Mouse (Mus musculus): Measurements from ENCODE around the gene Mucl3. TPM values are rescaled to one million over a fixed set of nuclear protein-coding genes. Genes with fewer than 3 reads are reported as not detected.

Mucl3 gene
- total and polyA plus RNA-seq, 3 experiments: 0.04 to 0.11 TPM; not detected in 1

DNA sequence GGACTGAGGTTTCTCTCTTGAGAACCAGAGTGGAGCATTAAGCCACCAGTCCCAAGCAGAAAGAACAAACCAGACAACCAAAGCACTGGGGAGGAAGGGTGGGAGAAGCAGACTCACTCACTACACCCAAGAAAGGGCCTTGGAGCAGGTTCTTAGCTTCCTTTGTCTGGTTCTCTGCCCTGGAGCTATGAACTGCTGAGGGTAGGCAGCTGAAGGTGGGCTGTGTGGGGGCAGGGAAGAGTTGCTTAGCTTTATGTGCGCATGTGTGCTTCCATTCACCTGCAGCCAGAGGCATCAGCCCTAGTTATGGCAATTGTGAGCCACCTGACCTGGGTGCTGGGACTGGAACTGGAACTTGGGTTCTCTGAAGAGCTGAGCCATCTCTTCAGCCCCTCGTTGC lies 9.6 kb upstream of the Mucl3 start:
- peaks cover 0 to 7% of the 10 kb centered on the region in 2 experiments; a peak in 1 of 4 replicates for H3K27me3 ChIP-seq (ENCODE audit: control insufficient read depth in 1 of 2, insufficient read depth in 2 of 2, low read length in 2 of 2)
- H3K79me2 ChIP-seq (ENCODE audit: control insufficient read depth, insufficient read depth, low read length, poor library complexity): no peaks in the 10 kb centered on the region
- TF ChIP-seq TAL1 (IDR thresholded peaks at IDR 0.05; ENCODE audit: low read length) (no peak), EP300 (IDR thresholded peaks at IDR 0.05; ENCODE audit: low read depth in 1 of 2, low read length in 2 of 2) (no peak), SMC3 (IDR thresholded peaks at IDR 0.05; ENCODE audit: low read depth, low read length) (no peak), TBP (IDR thresholded peaks at IDR 0.05; ENCODE audit: low read depth, low read length) (no peak), MAZ (IDR thresholded peaks at IDR 0.05; ENCODE audit: low read depth, low read length) (no peak), ZC3H11A (IDR thresholded peaks at IDR 0.05; ENCODE audit: low read depth, low read length) (no peak)
- H3K9ac ChIP-seq (ENCODE audit: control insufficient read depth, low read depth, low read length, poor library complexity, severe bottlenecking): no peak overlapping the region
- H3K4me1 ChIP-seq (ENCODE audit: control insufficient read depth in 1 of 2, insufficient read depth in 2 of 2, low read length in 2 of 2): no peaks in the 10 kb centered on the region
- no peak overlapping the region for H3K4me3 ChIP-seq (ENCODE audit: control insufficient read depth in 1 of 2, insufficient read depth in 1 of 2, low read depth in 2 of 2, low read length in 2 of 2)
- H3K27ac ChIP-seq (ENCODE audit: control insufficient read depth, low read depth, low read length): no peak overlapping the region
- no peak for DNase-seq (ENCODE audit: low read depth, low spot score)
- H3K36me3 ChIP-seq (ENCODE audit: control insufficient read depth in 1 of 2, insufficient read depth in 2 of 2, low read length in 2 of 2): no peaks in the 10 kb centered on the region
- no peaks in the 10 kb centered on the region for H3K9me3 ChIP-seq (replicated peaks; ENCODE audit: insufficient read depth, low read length)

DNA sequence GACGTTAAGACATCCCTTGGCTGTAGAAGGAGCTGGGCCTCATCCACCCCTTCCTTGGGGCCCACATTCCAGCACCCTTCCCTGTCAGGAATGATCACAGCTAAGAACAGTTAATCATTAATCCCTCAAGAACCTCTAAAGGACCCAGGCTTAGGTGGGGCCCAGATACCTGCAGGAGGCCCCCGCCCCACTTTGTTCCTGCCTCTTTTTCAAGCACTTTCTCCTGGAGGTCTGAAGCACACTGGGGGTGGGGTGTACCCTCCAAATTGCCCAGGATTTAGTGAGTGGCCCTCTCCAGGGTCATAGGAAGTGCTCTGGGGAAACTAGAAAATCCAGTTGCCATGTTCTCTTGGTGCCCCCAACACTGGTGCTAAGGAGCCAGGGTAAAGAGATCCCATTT lies 5.9 kb upstream of the Mucl3 start:
- H3K27me3 ChIP-seq (ENCODE audit: control insufficient read depth in 1 of 2, insufficient read depth in 2 of 2, low read length in 2 of 2): peaks cover 0 to 8% of the 10 kb centered on the region in 2 experiments; a peak in 3 of 4 replicates
- H3K9ac ChIP-seq (ENCODE audit: control insufficient read depth, low read depth, low read length, poor library complexity, severe bottlenecking): no peak overlapping the region
- no peak for DNase-seq (ENCODE audit: low read depth, low spot score)
- H3K4me3 ChIP-seq (ENCODE audit: control insufficient read depth in 1 of 2, insufficient read depth in 1 of 2, low read depth in 2 of 2, low read length in 2 of 2): no peak overlapping the region
- H3K79me2 ChIP-seq (ENCODE audit: control insufficient read depth, insufficient read depth, low read length, poor library complexity): no peaks in the 10 kb centered on the region
- H3K9me3 ChIP-seq (replicated peaks; ENCODE audit: insufficient read depth, low read length): no peaks in the 10 kb centered on the region
- TF ChIP-seq TBP (IDR thresholded peaks at IDR 0.05; ENCODE audit: low read depth, low read length) (no peak), CHD2 (IDR thresholded peaks at IDR 0.05; ENCODE audit: low read length) (no peak), POLR2AphosphoS5 (IDR thresholded peaks at IDR 0.05; ENCODE audit: borderline replicate concordance, low read depth, low read length) (no peak), TAL1 (IDR thresholded peaks at IDR 0.05; ENCODE audit: low read length) (no peak), SMC3 (IDR thresholded peaks at IDR 0.05; ENCODE audit: low read depth, low read length) (no peak), MAX (IDR thresholded peaks at IDR 0.05; ENCODE audit: low read length) (no peak), ETS1 (IDR thresholded peaks at IDR 0.05; ENCODE audit: low read depth, low read length) (no peak), TCF12 (IDR thresholded peaks at IDR 0.05; ENCODE audit: low read depth, low read length) (no peak), KAT2A (conservative IDR thresholded peaks at IDR 0.05; ENCODE audit: low read depth, low read length) (no peak), RAD21 (IDR thresholded peaks at IDR 0.05; ENCODE audit: low read depth, low read length) (no peak), CHD1 (IDR thresholded peaks at IDR 0.05; ENCODE audit: low read depth, low read length) (no peak), RCOR1 (IDR thresholded peaks at IDR 0.05; ENCODE audit: low read depth, low read length) (no peak), BHLHE40 (IDR thresholded peaks at IDR 0.05; ENCODE audit: borderline replicate concordance, low read depth, low read length) (no peak), ELF1 (IDR thresholded peaks at IDR 0.05; ENCODE audit: low read depth, low read length) (no peak), NRF1 (IDR thresholded peaks at IDR 0.05; ENCODE audit: insufficient read depth, low read depth, low read length, poor library complexity, severe bottlenecking) (no peak), MAZ (IDR thresholded peaks at IDR 0.05; ENCODE audit: low read depth, low read length) (no peak), MXI1 (IDR thresholded peaks at IDR 0.05; ENCODE audit: low read depth, low read length) (no peak)
- H3K27ac ChIP-seq (ENCODE audit: control insufficient read depth, low read depth, low read length): no peak overlapping the region
- H3K4me1 ChIP-seq (ENCODE audit: control insufficient read depth in 1 of 2, insufficient read depth in 2 of 2, low read length in 2 of 2): no peaks in the 10 kb centered on the region
- H3K36me3 ChIP-seq (ENCODE audit: control insufficient read depth in 1 of 2, insufficient read depth in 2 of 2, low read length in 2 of 2): no peaks in the 10 kb centered on the region

Data from MEL (cell line).